Mouse (Mus musculus) small intestine, adult 2 months (tissue): Measurements from ENCODE around the gene Zswim8.

Experiments
- CTCF ChIP-seq: fragments of 200-500 bp; IDR thresholded peaks from 2 replicates; pipeline ENCODE4 v1.5.1; 2012; ENCODE audit warnings: low read depth, mild to moderate bottlenecking, control low read depth, inconsistent platforms, low read length, moderate library complexity, mixed read lengths; ENCODE audit not compliant: insufficient replicate concordance, insufficient read length; ENCODE audit errors: extremely low read depth
- POLR2A ChIP-seq: fragments of 200-500 bp; IDR thresholded peaks from 2 replicates; pipeline ENCODE4 v1.6.1; 2012; ENCODE audit warnings: low read depth, mild to moderate bottlenecking, control low read depth, inconsistent platforms, low read length, moderate library complexity

GRCm38 (mm10) chr14:20682498-20682897 lies 24.9 kb upstream of the Zswim8 start:
- TF ChIP-seq CTCF (no peak), POLR2A (no peak)
